Mouse (Mus musculus) heart, adult 2 months (tissue): ENCODE results near the gene Mettl2. TPM values are rescaled to one million over a fixed set of nuclear protein-coding genes. Genes with fewer than 3 reads are reported as not detected.

Experiments used
- DNase-seq, 2 experiments: peaks; one replicate each; pipeline ENCODE4 v3.0.0; 2021
- H3K27ac ChIP-seq: fragments of 200-600 bp; 2 replicates; pipeline ENCODE4 v1.8.1; 2022
- H3K27me3 ChIP-seq: fragments of 200-500 bp; 2 replicates; pipeline ENCODE4 v1.6.1; 2012; ENCODE audit warnings: mild to moderate bottlenecking, low read length, inconsistent platforms, mixed read lengths; ENCODE audit not compliant: control insufficient read depth, insufficient read depth
- H3K36me3 ChIP-seq: fragments of 200-500 bp; 2 replicates; pipeline ENCODE4 v1.6.1; 2012; ENCODE audit warnings: low read length, inconsistent platforms; ENCODE audit not compliant: control insufficient read depth, insufficient read depth
- H3K4me1 ChIP-seq: fragments of 200-500 bp; 2 replicates; pipeline ENCODE4 v1.6.1; 2011; ENCODE audit warnings: low read length; ENCODE audit not compliant: control insufficient read depth, insufficient read depth
- H3K4me3 ChIP-seq: fragments of 200-600 bp; 2 replicates; pipeline ENCODE4 v1.8.1; 2022
- H3K79me2 ChIP-seq: fragments of 200-500 bp; replicated peaks from 2 replicates; pipeline ENCODE4 v1.6.1; 2012; ENCODE audit warnings: mild to moderate bottlenecking, inconsistent platforms, low read length, moderate library complexity, mixed read lengths; ENCODE audit not compliant: control insufficient read depth, insufficient read depth
- H3K9ac ChIP-seq: fragments of 200-500 bp; 2 replicates; pipeline ENCODE4 v1.6.1; 2012; ENCODE audit warnings: low read depth, mild to moderate bottlenecking, control low read depth, inconsistent platforms, low read length, mixed read lengths
- CTCF ChIP-seq: fragments of 200-600 bp; IDR thresholded peaks from 2 replicates; pipeline ENCODE4 v1.8.1; 2022; ENCODE audit warnings: antibody characterized with exemption, mild to moderate bottlenecking, moderate library complexity
- EP300 ChIP-seq: fragments of 200-500 bp; IDR thresholded peaks from 2 replicates; pipeline ENCODE4 v1.6.1; 2011; ENCODE audit warnings: low read depth, low read length, control low read depth; ENCODE audit not compliant: insufficient read depth
- POLR2A ChIP-seq: fragments of 200-500 bp; IDR thresholded peaks from 2 replicates; pipeline ENCODE4 v1.6.1; 2011; ENCODE audit warnings: mild to moderate bottlenecking, low read depth, low read length, control low read depth; ENCODE audit not compliant: insufficient read depth
- WGBS: fragments of 180-500 bp; shearing (Covaris S2); methylation state at CpG from one replicate; pipeline ENCODE4 v1.1.7; 2018; 5-methylcytosine and 5-hydroxymethylcytosine counted together
- intact Hi-C: fragments of 180-260 bp; cut with DNase I; formaldehyde crosslinking; loops from one replicate; pipeline ENCODE4 v1.15.1; 2025
- polyA plus RNA-seq: library from polyadenylated mRNA; depleted of rRNA; stranded (reverse); fragments of >200 nt; gene quantifications from 2 replicates; pipeline ENCODE4 v1.2.3, GENCODE M21; 2012
- total RNA-seq, 2 experiments: library from RNA; stranded (reverse); gene quantifications; 2 replicates each; pipeline ENCODE4 v1.2.3; 2021

Mettl2 gene
- total and polyA plus RNA-seq, 3 experiments, result 9.0 to 12.8 (median 10.1) TPM

DNA sequence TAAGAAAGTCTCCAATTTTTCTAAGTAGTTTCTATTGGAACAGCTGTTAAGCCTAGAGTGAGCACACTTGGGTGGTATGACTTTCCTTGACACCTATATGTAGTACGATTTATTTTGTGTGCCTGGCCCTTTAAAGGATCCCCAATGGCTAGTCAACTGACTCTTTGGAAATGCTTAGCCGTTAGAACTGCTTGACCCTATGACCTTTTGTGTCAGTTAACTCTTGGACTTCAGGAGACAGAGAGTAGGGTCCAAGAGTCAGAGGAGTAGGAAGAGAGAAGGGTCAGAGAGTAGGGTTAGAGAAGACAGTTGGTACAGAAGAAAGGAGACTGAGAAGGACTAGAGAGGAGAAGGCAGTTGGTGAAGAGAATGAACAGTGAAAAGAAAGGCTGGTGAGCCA lies 52.3 kb downstream of the Mettl2 start, which contains the start of gene Tlk2:
Tlk2 (plus strand) TSS at position 292 of the 400 bp plus-strand sequence.
- peaks cover 10% of the 10 kb centered on the region for H3K36me3 ChIP-seq
- intact Hi-C loops, result no loop called here
- H3K27ac ChIP-seq, result peak within 1 kb of the TSS; percentile 50
- H3K79me2 ChIP-seq, result peaks cover 2% of the 10 kb centered on the region; the same call in 1 of the 2 replicates
- no peak within 1 kb of the TSS for H3K4me3 ChIP-seq
- H3K4me1 ChIP-seq, result peaks cover 4% of the 10 kb centered on the region
- no peak for TF ChIP-seq POLR2A
- no peak for TF ChIP-seq EP300
- WGBS, result 40% methylated on average over 2 of the region's 2 CpGs
- no peaks in the 10 kb centered on the region for H3K27me3 ChIP-seq
- no peak for DNase-seq
- no peak within 1 kb of the TSS for H3K9ac ChIP-seq

DNA sequence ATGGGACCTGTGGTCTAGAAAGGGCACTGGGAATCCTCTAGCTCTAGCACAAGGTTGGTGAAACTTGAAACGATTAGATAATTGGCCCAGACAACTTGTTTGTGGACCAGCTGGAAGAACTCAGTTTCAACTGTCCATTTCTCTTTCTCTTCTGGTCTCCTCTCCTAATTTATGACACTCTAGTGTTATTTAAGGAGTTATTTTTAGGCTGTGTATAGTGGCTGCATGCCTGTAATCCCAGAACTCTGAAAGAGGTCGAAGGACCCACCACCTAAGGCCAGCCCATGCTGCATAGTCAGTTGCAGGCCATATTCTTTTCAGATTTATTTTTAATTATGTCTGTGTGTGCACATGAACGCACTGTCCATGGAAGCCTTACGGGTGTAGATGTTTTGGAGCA lies 53.3 kb downstream of the Mettl2 start:
- DNase-seq, result peak in 1 of 2 experiments; percentile 20
- peaks cover 5% of the 10 kb centered on the region for H3K4me1 ChIP-seq
- H3K27me3 ChIP-seq, result no peaks in the 10 kb centered on the region
- peaks cover 16% of the 10 kb centered on the region for H3K36me3 ChIP-seq
- intact Hi-C loops, result no loop called here
- no peak overlapping the region for H3K9ac ChIP-seq
- peak overlapping the region; percentile 50 for H3K27ac ChIP-seq
- H3K4me3 ChIP-seq, result no peak overlapping the region
- TF ChIP-seq EP300 (no peak), CTCF (no peak), POLR2A (no peak)
- H3K79me2 ChIP-seq, result peaks cover 2% of the 10 kb centered on the region; the same call in 1 of the 2 replicates
- 50% methylated on average over 4 of the region's 4 CpGs for WGBS

DNA sequence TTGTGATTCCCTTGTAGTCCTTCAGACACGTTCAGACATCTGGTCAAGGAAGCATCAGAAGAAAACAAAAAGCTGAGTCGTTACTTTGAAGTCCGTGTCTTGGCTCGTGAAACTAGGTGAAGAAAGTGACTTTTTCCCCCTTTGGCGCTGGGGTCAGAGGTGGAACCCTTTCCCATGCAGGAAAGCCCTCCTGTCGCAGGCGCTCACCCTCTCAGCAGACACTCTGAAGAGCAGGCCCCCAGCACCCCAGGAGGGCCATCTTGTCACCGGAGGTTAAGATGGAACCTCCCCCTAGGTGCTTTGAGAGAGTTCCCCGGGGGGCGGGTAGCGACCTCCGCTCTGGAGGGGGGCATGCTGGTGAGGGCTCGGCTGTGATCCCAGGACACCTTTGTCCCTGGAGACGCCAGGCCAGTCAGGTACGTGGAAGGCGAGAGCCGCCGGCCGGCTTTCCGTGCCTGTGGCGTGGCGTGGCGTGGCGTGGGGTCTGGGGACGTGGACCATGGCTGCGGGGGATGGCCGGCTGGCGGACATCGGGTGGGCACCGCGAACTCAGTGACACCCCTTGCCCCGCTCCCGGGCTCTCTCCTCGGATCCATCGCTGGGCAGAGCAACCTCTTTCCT lies 54.4 kb downstream of the Mettl2 start:
- H3K36me3 ChIP-seq, result peaks cover 16% of the 10 kb centered on the region
- peak; percentile 50 to 67 for DNase-seq
- WGBS, result 1% methylated on average over 35 of the region's 35 CpGs
- H3K27me3 ChIP-seq, result no peaks in the 10 kb centered on the region
- no peak for TF ChIP-seq POLR2A
- no peak for TF ChIP-seq EP300
- TF ChIP-seq CTCF, result no peak
- peak overlapping the region; percentile 98 for H3K9ac ChIP-seq
- H3K79me2 ChIP-seq, result peaks cover 2% of the 10 kb centered on the region
- H3K27ac ChIP-seq, result peak overlapping the region; percentile 94
- peak overlapping the region; percentile 87 for H3K4me3 ChIP-seq
- intact Hi-C loops, result loop anchor here (5.0 kb wide), 1 partner anchor 53 kb away; the partner anchor contains the start of gene Mettl2
- peaks cover 5% of the 10 kb centered on the region for H3K4me1 ChIP-seq

DNA sequence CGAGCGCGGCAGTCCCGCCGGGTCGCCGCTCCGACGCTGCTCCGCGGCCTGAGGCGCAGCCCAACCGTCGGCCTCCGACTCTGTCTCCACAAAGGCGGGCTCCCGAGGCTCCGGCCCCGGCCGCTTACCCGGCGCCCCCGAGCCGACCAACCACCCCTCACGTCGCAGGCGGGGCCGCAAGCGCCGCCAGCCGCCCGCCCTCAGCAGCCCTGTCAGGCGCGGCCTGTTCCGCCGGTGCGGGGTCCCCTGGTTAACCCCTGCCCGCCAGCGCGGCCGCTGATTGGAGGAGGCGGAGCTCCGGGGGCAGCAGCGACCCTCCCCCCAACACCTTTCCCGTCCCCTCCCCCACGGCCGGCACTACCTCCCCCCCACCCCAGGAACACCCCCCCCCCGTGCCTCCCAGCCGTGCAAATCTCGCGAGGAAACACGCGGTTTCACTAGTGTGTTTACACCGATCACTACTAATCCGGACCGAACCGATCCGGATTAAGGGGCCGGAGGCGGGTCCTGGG lies 55.0 kb downstream of the Mettl2 start:
- Histone ChIP-seq H3K27me3 (no peaks in the 10 kb centered on the region), H3K4me3 (peak overlapping the region; percentile 87), H3K9ac (peak overlapping the region; percentile 100), H3K36me3 (peaks cover 20% of the 10 kb centered on the region), H3K4me1 (peaks cover 5% of the 10 kb centered on the region), H3K79me2 (peaks cover 2% of the 10 kb centered on the region), H3K27ac (peak overlapping the region; percentile 94)
- DNase-seq, result peak; percentile 92 to 94
- intact Hi-C loops, result loop anchor here (5.0 kb wide), 1 partner anchor 54 kb away; the partner anchor contains the start of gene Mettl2
- WGBS, result under 1% methylated on average over 58 of the region's 60 CpGs
- TF ChIP-seq POLR2A (peak; percentile 41), CTCF (no peak)

DNA sequence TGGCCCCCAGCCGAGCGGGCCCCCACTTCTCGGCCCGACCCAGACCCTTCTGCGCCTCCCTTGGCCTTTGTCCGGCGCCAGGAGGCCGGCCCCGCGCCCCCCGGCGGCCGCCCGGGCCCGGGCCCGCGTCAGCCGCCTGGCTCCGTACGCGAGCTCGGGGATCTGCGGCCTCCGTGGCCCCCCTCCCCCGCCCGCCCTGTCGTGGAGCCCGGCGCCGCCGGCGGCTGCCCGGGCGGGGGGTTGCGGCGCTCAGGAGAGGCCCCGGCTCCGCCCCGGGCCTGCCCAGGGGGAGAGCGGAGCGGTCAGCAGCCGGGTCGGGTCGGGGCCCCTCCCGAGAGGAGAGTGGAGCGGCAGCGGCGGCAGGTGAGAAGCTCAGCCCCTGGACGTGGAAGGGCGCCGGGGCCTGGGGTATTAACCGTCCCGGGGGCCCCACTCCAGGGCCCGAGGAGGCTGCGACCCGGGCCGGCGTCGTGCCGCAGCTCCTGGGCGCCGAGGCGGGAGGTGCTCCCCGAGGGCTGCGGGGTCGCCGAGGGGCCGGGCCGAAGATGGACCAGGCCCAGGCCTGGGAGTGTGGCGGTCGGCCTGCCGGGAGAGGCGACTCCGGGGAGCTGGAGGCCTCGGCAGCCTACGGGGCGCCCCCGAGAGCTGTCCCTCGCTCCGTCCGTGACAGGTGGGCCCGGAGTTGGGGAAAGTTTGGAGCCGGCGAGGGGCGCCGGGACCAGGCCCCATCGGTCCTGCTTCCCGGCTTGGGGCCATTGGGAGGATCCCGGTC lies 55.6 kb downstream of the Mettl2 start:
- intact Hi-C loops, result loop anchor here (5.0 kb wide), 1 partner anchor 55 kb away; the partner anchor contains the start of gene Mettl2
- TF ChIP-seq EP300, result no peak
- no peak for TF ChIP-seq CTCF
- no peak for TF ChIP-seq POLR2A
- peak overlapping the region; percentile 87 for H3K4me3 ChIP-seq

DNA sequence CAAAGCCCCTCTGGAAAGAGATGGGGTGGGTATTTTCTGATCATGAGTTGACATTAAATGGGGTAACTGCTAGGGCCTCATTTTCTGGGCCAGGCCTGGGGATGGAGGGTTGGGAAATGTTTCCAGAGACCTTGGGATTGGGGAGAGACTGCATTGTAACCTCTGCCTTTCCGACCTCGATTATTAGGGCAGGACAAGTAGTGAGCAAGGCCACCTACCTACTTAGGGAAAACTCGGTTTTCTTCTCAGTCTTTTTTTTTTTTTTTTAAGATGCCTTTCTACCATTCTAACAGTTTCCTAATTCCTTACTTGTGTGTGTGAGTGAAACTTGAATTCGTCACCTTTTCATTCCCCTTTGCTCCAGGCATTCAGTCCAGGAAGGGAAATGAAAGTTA lies 56.2 kb downstream of the Mettl2 start:
- WGBS, result 0% methylated on average over 4 of the region's 4 CpGs
- peak overlapping the region; percentile 100 for H3K9ac ChIP-seq
- no peak for DNase-seq
- H3K27me3 ChIP-seq, result no peaks in the 10 kb centered on the region
- H3K4me3 ChIP-seq, result peak overlapping the region; percentile 87
- H3K4me1 ChIP-seq, result peaks cover 5% of the 10 kb centered on the region
- peaks cover 21% of the 10 kb centered on the region for H3K36me3 ChIP-seq
- peak overlapping the region; percentile 94 for H3K27ac ChIP-seq
- intact Hi-C loops, result loop anchor here (5.0 kb wide), 1 partner anchor 55 kb away; the partner anchor contains the start of gene Mettl2
- TF ChIP-seq CTCF, result no peak
- TF ChIP-seq POLR2A, result no peak
- peaks cover 3% of the 10 kb centered on the region for H3K79me2 ChIP-seq

More for the DNA sequence above, 55.6 kb downstream of the Mettl2 start:
- Histone ChIP-seq H3K79me2 (peaks cover 3% of the 10 kb centered on the region), H3K9ac (peak overlapping the region; percentile 100), H3K27me3 (no peaks in the 10 kb centered on the region), H3K4me1 (peaks cover 5% of the 10 kb centered on the region), H3K36me3 (peaks cover 20% of the 10 kb centered on the region), H3K27ac (peak overlapping the region; percentile 94)
- WGBS, result 2% methylated on average over 68 of the region's 89 CpGs
- peak; percentile 70 to 76 for DNase-seq
